Mouse (Mus musculus): ENCODE measurements around the gene Adnp.
"Not testable (repeated sequence)": the region's sequence is repeated elsewhere in the genome, so short reads cannot be mapped to it uniquely, and the experiment has no call there.

DNA sequence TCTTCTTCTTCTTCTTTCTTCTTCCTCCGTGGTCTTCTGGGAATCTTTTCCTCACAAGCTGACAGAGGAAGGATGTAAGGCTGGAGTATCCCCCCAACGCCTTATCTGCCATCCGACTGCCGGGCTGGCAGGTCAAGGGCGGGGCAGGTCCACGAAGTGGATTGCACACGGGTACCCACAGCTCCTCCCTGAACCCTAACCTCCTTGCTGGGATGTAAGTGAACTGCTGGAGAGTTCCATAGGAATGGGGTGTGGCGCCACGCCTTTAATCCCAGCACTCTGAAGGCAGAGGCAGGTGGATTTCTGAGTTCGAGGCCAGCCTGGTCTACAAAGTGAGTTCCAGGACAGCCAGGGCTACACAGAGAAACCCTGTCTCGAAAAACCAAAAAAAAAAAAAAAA, 48.9 kb downstream of the Adnp start:
- TF ChIP-seq CTCF (IDR thresholded peaks at IDR 0.05; ENCODE audit: control insufficient read depth, insufficient read depth, low read length); POLR2A (IDR thresholded peaks at IDR 0.05; ENCODE audit: borderline replicate concordance, control insufficient read depth, low read depth, low read length): not testable (repeated sequence)
